Mouse (Mus musculus) stomach, postnatal 0 days (tissue): ENCODE measurements around the gene Gm49318.

ENCODE experiments used
- CTCF ChIP-seq: IDR thresholded peaks from 2 replicates; pipeline ENCODE4 v1.5.1; 2016; ENCODE audit warnings: antibody characterized with exemption, low read depth, mild to moderate bottlenecking, moderate library complexity
- EP300 ChIP-seq: optimal IDR thresholded peaks from 2 replicates; pipeline ENCODE3; 2016; ENCODE audit warnings: antibody characterized with exemption

GRCm38 (mm10) chr9:22012731-22013130, 58.3 kb downstream of the Gm49318 start:
- no peak for TF ChIP-seq CTCF
- TF ChIP-seq EP300 = no peak
